Mouse (Mus musculus) WW6 (cell line): ENCODE data around the gene Olfr462.

Experiments
- DNase-seq: peaks from one replicate; pipeline ENCODE4 v3.0.0-alpha.2; 2013; ENCODE audit warnings: low read depth, low spot score

Olfr462 gene

GRCm38 (mm10) chr11:87847884-87848283 lies 44.2 kb downstream of the Olfr462 start:
- no peak for DNase-seq

GRCm38 (mm10) chr11:87846968-87847600 lies 45.0 kb downstream of the Olfr462 start:
- no peak for DNase-seq

DNA sequence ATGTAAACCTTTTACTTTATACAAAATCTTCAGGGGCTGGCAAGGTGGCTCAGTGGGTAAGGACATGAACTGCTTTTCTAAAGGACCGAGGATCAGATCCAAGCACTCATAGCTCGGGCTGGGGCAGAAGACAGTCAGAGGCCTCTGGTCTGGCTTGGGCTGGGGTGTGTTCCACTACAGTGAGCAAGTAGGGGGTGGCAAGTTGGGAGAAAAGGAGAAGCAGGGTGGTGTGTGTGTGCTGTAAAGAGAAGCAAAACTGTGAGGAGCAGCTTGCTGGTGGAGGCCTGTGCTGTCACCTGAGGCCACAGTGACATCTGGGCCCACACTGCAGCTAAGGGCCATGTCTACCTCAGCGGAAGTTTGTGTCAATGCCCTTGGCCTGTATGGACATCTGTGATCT lies 50.6 kb downstream of the Olfr462 start:
- DNase-seq: no peak

DNA sequence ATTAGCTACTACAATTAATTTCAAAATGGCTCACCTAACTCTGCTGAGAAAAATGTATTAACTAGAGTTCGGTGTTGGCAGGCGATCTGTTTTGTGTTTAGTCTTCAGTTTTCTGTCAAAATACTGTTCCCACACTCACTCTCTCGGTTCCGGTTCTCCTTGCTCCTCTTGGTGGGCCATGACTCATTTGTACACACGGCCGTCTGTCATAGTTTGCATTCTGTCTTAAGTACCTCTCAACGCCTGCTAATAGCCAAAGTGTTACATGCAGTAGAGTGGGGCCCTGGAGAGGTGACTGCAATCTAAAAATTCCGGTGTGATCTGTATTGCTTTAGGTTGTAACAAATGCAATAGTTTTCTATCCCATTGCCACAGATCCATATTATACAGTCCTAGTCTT lies 51.4 kb downstream of the Olfr462 start:
- DNase-seq: no peak
